Mouse (Mus musculus) cerebellum, adult 2 months (tissue): ENCODE data around the gene Ifnlr1.

Experiments
- CTCF ChIP-seq: fragments of 200-500 bp; IDR thresholded peaks from 2 replicates; pipeline ENCODE4 v1.5.1; 2011; ENCODE audit warnings: low read depth, mild to moderate bottlenecking, control low read depth, low read length, moderate library complexity, borderline replicate concordance; ENCODE audit not compliant: insufficient read depth
- POLR2A ChIP-seq: fragments of 200-500 bp; IDR thresholded peaks from 2 replicates; pipeline ENCODE4 v1.6.1; 2011; ENCODE audit warnings: low read length, control low read depth, borderline replicate concordance; ENCODE audit not compliant: insufficient read depth

- no peak for TF ChIP-seq CTCF
- TF ChIP-seq POLR2A: no peak
Measured at GRCm38 (mm10) chr4:135653956-135654355, 32.1 kb upstream of the Ifnlr1 start.
